Mouse (Mus musculus) erythroblast, embryonic 14.5 days (primary cell): ENCODE results near the gene Pes1.

Experiments
- GATA1 ChIP-seq: IDR thresholded peaks from 2 replicates; pipeline ENCODE4 v1.6.1; 2012; ENCODE audit warnings: low read length, inconsistent platforms, mixed read lengths
- TAL1 ChIP-seq: IDR thresholded peaks from 3 replicates; pipeline ENCODE4 v1.6.1; 2012; ENCODE audit warnings: low read length, inconsistent platforms, mixed read lengths

DNA sequence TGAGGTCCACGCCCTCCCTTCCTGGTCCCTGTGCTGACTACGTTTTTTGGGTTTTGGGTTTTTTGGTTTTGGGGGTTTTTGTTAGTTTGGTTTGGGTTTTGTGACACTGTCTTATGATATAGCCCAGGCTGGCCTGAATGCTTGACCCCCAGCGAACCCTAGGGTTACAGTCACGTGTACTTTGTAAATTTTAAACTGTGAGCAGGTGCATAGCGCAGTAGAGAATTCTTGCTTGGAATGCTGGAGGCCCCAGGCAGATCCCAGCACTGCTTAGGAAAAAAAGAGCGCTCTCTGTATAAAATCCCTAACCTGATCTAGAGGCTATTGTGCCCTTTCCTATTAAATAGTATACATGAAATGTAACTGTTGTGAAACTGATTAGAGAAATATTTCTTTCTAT, 29.4 kb downstream of the Pes1 start:
- TF ChIP-seq GATA1 (no peak), TAL1 (no peak)
